Mouse (Mus musculus): Measurements from ENCODE around the gene Tjp1. TPM values are rescaled to one million over a fixed set of nuclear protein-coding genes. Genes with fewer than 3 reads are reported as not detected.

The Tjp1 gene
- 75.2 and 80.4 TPM in 2 replicates for polyA plus RNA-seq (2011; ENCODE audit: insufficient read length, low read depth, missing spikeins)

GRCm38 (mm10) chr7:65527071-65528007 lies at the start of gene Tjp1:
Gene Tjp1 (minus strand): TSS chr7:65527781.
- no peak within 1 kb of the TSS for H3K27ac ChIP-seq (ENCODE audit: insufficient read depth, low read length)
- H3K4me1 ChIP-seq (ENCODE audit: control insufficient read depth, insufficient read depth, low read length): no peaks in the 10 kb centered on the region
- peak within 1 kb of the TSS; percentile 33 for H3K4me3 ChIP-seq (ENCODE audit: insufficient read depth, low read length)
- TF ChIP-seq POLR2A (IDR thresholded peaks at IDR 0.05; ENCODE audit: low read depth, low read length) (no peak), CTCF (IDR thresholded peaks at IDR 0.05; ENCODE audit: borderline replicate concordance, insufficient read depth, low read length) (no peak)

- Histone ChIP-seq H3K4me3 (ENCODE audit: insufficient read depth, low read length) (no peak overlapping the region), H3K4me1 (ENCODE audit: control insufficient read depth, insufficient read depth, low read length) (no peaks in the 10 kb centered on the region), H3K27ac (ENCODE audit: insufficient read depth, low read length) (no peak overlapping the region)
- TF ChIP-seq POLR2A (IDR thresholded peaks at IDR 0.05; ENCODE audit: low read depth, low read length) (no peak), CTCF (IDR thresholded peaks at IDR 0.05; ENCODE audit: borderline replicate concordance, insufficient read depth, low read length) (no peak)
Measured at GRCm38 (mm10) chr7:65577118-65577517, 49.5 kb upstream of the Tjp1 start.

GRCm38 (mm10) chr7:65572731-65573130 lies 45.1 kb upstream of the Tjp1 start:
- TF ChIP-seq CTCF (IDR thresholded peaks at IDR 0.05; ENCODE audit: borderline replicate concordance, insufficient read depth, low read length) (no peak), POLR2A (IDR thresholded peaks at IDR 0.05; ENCODE audit: low read depth, low read length) (no peak)
- Histone ChIP-seq H3K4me3 (ENCODE audit: insufficient read depth, low read length) (no peak overlapping the region), H3K27ac (ENCODE audit: insufficient read depth, low read length) (no peak overlapping the region), H3K4me1 (ENCODE audit: control insufficient read depth, insufficient read depth, low read length) (no peaks in the 10 kb centered on the region)

GRCm38 (mm10) chr7:65570691-65571090 lies 43.1 kb upstream of the Tjp1 start:
- Histone ChIP-seq H3K27ac (ENCODE audit: insufficient read depth, low read length) (no peak overlapping the region), H3K4me3 (ENCODE audit: insufficient read depth, low read length) (no peak overlapping the region), H3K4me1 (ENCODE audit: control insufficient read depth, insufficient read depth, low read length) (no peaks in the 10 kb centered on the region)
- no peak for TF ChIP-seq CTCF (IDR thresholded peaks at IDR 0.05; ENCODE audit: borderline replicate concordance, insufficient read depth, low read length)
- TF ChIP-seq POLR2A (IDR thresholded peaks at IDR 0.05; ENCODE audit: low read depth, low read length): no peak

- no peak overlapping the region for H3K4me3 ChIP-seq (ENCODE audit: insufficient read depth, low read length)
- TF ChIP-seq POLR2A (IDR thresholded peaks at IDR 0.05; ENCODE audit: low read depth, low read length) (no peak), CTCF (IDR thresholded peaks at IDR 0.05; ENCODE audit: borderline replicate concordance, insufficient read depth, low read length) (no peak)
- H3K27ac ChIP-seq (ENCODE audit: insufficient read depth, low read length): no peak overlapping the region
Measured at GRCm38 (mm10) chr7:65555996-65556395, 28.4 kb upstream of the Tjp1 start.

GRCm38 (mm10) chr7:65545741-65546140 lies 18.2 kb upstream of the Tjp1 start:
- no peak overlapping the region for H3K4me3 ChIP-seq (ENCODE audit: insufficient read depth, low read length)
- H3K4me1 ChIP-seq (ENCODE audit: control insufficient read depth, insufficient read depth, low read length): no peaks in the 10 kb centered on the region
- no peak overlapping the region for H3K27ac ChIP-seq (ENCODE audit: insufficient read depth, low read length)
- TF ChIP-seq CTCF (IDR thresholded peaks at IDR 0.05; ENCODE audit: borderline replicate concordance, insufficient read depth, low read length) (no peak), POLR2A (IDR thresholded peaks at IDR 0.05; ENCODE audit: low read depth, low read length) (no peak)

More at GRCm38 (mm10) chr7:65555996-65556395, 28.4 kb upstream of the Tjp1 start:
- no peaks in the 10 kb centered on the region for H3K4me1 ChIP-seq (ENCODE audit: control insufficient read depth, insufficient read depth, low read length)

GRCm38 (mm10) chr7:65532689-65533088 lies 5.1 kb upstream of the Tjp1 start:
- no peaks in the 10 kb centered on the region for H3K4me1 ChIP-seq (ENCODE audit: control insufficient read depth, insufficient read depth, low read length)
- H3K27ac ChIP-seq (ENCODE audit: insufficient read depth, low read length): no peak overlapping the region
- no peak overlapping the region for H3K4me3 ChIP-seq (ENCODE audit: insufficient read depth, low read length)
- TF ChIP-seq POLR2A (IDR thresholded peaks at IDR 0.05; ENCODE audit: low read depth, low read length) (no peak), CTCF (IDR thresholded peaks at IDR 0.05; ENCODE audit: borderline replicate concordance, insufficient read depth, low read length) (no peak)

GRCm38 (mm10) chr7:65523116-65523515 lies 4.5 kb downstream of the Tjp1 start:
- TF ChIP-seq POLR2A (IDR thresholded peaks at IDR 0.05; ENCODE audit: low read depth, low read length): no peak
- no peak for TF ChIP-seq CTCF (IDR thresholded peaks at IDR 0.05; ENCODE audit: borderline replicate concordance, insufficient read depth, low read length)
- Histone ChIP-seq H3K4me1 (ENCODE audit: control insufficient read depth, insufficient read depth, low read length) (no peaks in the 10 kb centered on the region), H3K4me3 (ENCODE audit: insufficient read depth, low read length) (no peak overlapping the region), H3K27ac (ENCODE audit: insufficient read depth, low read length) (no peak overlapping the region)

GRCm38 (mm10) chr7:65522490-65522889 lies 5.1 kb downstream of the Tjp1 start:
- H3K27ac ChIP-seq (ENCODE audit: insufficient read depth, low read length): no peak overlapping the region
- TF ChIP-seq POLR2A (IDR thresholded peaks at IDR 0.05; ENCODE audit: low read depth, low read length) (no peak), CTCF (IDR thresholded peaks at IDR 0.05; ENCODE audit: borderline replicate concordance, insufficient read depth, low read length) (0 out of 2 replicates have a peak, but pooled peaks have one; percentile 4)
- no peak overlapping the region for H3K4me3 ChIP-seq (ENCODE audit: insufficient read depth, low read length)
- no peaks in the 10 kb centered on the region for H3K4me1 ChIP-seq (ENCODE audit: control insufficient read depth, insufficient read depth, low read length)

GRCm38 (mm10) chr7:65520622-65521021 lies 7.0 kb downstream of the Tjp1 start:
- TF ChIP-seq CTCF (IDR thresholded peaks at IDR 0.05; ENCODE audit: borderline replicate concordance, insufficient read depth, low read length) (no peak), POLR2A (IDR thresholded peaks at IDR 0.05; ENCODE audit: low read depth, low read length) (no peak)
- Histone ChIP-seq H3K4me1 (ENCODE audit: control insufficient read depth, insufficient read depth, low read length) (no peaks in the 10 kb centered on the region), H3K4me3 (ENCODE audit: insufficient read depth, low read length) (no peak overlapping the region), H3K27ac (ENCODE audit: insufficient read depth, low read length) (no peak overlapping the region)

All from embryonic fibroblast, embryonic 13.5 days (primary cell).